9 mouse cellular contexts compared by ENCODE assay signal in the genomic region with DNA sequence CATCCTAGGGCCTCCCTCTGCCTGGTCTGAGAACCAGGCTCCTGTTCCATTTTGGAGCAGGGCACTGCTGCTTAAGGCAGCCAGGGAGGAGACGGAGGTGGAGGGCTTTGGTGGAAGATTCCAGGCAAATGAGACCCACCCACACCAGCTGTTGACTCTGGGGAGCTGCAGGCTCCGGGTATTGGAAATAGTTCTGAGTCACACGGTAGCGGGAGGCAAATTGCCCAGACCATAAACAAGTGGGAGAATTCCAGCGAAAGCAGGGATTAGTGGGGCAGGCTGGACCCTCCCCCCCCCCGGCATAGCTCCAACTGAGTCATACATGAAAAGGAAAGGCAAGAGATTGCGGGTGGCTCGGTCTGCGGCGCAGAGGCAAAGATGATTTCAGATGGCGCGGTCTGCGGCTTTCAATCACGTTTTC.
DNase-seq lines count a peak whose midpoint lies in the region; ATAC-seq and TF ChIP-seq lines count a peak whose summit lies in the region.
"Had no signal": no experiment of that assay in that cellular context is flagged by ENCODE, and none has a peak within 500 bp of the region (broad histone marks: within the 10 kb centered on the region; RNA-seq: fewer than 3 reads in every experiment).

No protein-coding gene starts in this region.

- peak; percentile 72 for ATAC-seq in heart, embryonic 12.5 days (ENCODE audit: insufficient number of reproducible peaks, low FRiP score)

- no peaks in the 10 kb centered on the region for H3K36me3 ChIP-seq in heart, embryonic 12.5 days
- no peaks in the 10 kb centered on the region for H3K36me3 ChIP-seq in myocyte (ENCODE audit: control insufficient read depth, insufficient read depth)
- H3K36me3 ChIP-seq in thymus, adult 2 months (ENCODE audit: control insufficient read depth, insufficient read depth, low read length): no peaks in the 10 kb centered on the region

- peaks cover 11% of the 10 kb centered on the region; the same call in 1 of the 2 replicates for H3K4me1 ChIP-seq in heart, embryonic 12.5 days (replicated peaks)
- no peaks in the 10 kb centered on the region; the same call in 1 of the 2 replicates for H3K4me1 ChIP-seq in thymus, adult 2 months (replicated peaks; ENCODE audit: control insufficient read depth, insufficient read depth, low read length)
- H3K4me1 ChIP-seq: megakaryocyte, embryonic 14.5 days had no signal

- H3K4me2 ChIP-seq in heart, embryonic 12.5 days: peak overlapping the region; percentile 32
- H3K4me2 ChIP-seq in myocyte (ENCODE audit: low read depth): peak overlapping the region; percentile 88

- no peak overlapping the region for H3K4me3 ChIP-seq in heart, embryonic 12.5 days
- H3K4me3 ChIP-seq in myocyte: no peak overlapping the region
- no peak overlapping the region for H3K4me3 ChIP-seq in thymus, adult 2 months (ENCODE audit: control insufficient read depth, insufficient read depth, low read length)
- H3K4me3 ChIP-seq: megakaryocyte, embryonic 14.5 days had no signal

- DNase-seq in kidney, postnatal 10 days: peak; percentile 21
- DNase-seq in kidney, adult 18-20 months: no peak
- peak; percentile 94 for DNase-seq in fibroblast of lung, adult 2 months (ENCODE audit: low read depth)
- peak; percentile 64 for DNase-seq in left cerebral cortex, adult 11 months (ENCODE audit: low spot score)
- DNase-seq in thymus, adult 2 months: no peak
- DNase-seq in testis, postnatal 10 days (ENCODE audit: low spot score): no peak

- H3K27me3 ChIP-seq in heart, embryonic 12.5 days (replicated peaks): 0 out of 2 replicates have a peak, but pooled peaks cover 4% of the 10 kb centered on the region
- no peaks in the 10 kb centered on the region for H3K27me3 ChIP-seq in myocyte (ENCODE audit: control insufficient read depth, insufficient read depth, insufficient read length)
- no peaks in the 10 kb centered on the region for H3K27me3 ChIP-seq in thymus, adult 2 months (ENCODE audit: control insufficient read depth, insufficient read depth, low read length)
- H3K27me3 ChIP-seq: megakaryocyte, embryonic 14.5 days had no signal

- 35% methylated on average over 14 of the region's 14 CpGs for WGBS in heart, embryonic 12.5 days
- WGBS in thymus, adult 2 months: 42% methylated on average over 14 of the region's 14 CpGs

- TF ChIP-seq POLR2A in myocyte (IDR thresholded peaks at IDR 0.05; ENCODE audit: insufficient read length, low read depth): no peak
- no peak for TF ChIP-seq POLR2A in thymus, adult 2 months (IDR thresholded peaks at IDR 0.05; ENCODE audit: control insufficient read depth, extremely low read depth, insufficient read depth, low read length, poor library complexity)

- no peak overlapping the region; the same call in 1 of the 2 replicates for H3K27ac ChIP-seq in heart, embryonic 12.5 days (ENCODE audit: poor library complexity, severe bottlenecking)
- H3K27ac ChIP-seq in thymus, adult 2 months (ENCODE audit: control insufficient read depth, insufficient read depth, low read length): no peak overlapping the region

- no peaks in the 10 kb centered on the region for H3K79me2 ChIP-seq in myocyte (ENCODE audit: control insufficient read depth, insufficient read depth)

- peaks cover 8% of the 10 kb centered on the region for H3K9me3 ChIP-seq in heart, embryonic 12.5 days (replicated peaks)

- no peak overlapping the region for H3K9ac ChIP-seq in heart, embryonic 12.5 days

- TF ChIP-seq CTCF in thymus, adult 2 months (IDR thresholded peaks at IDR 0.05; ENCODE audit: borderline replicate concordance, control insufficient read depth, extremely low read depth, insufficient read depth, low read length, poor library complexity): no peak

- no peak overlapping the region for H3ac ChIP-seq in myocyte (ENCODE audit: control insufficient read depth, insufficient read length)

TF ChIP-seq in myocyte, 11 proteins besides CTCF, POLR2A, EP300 and RAD21:
- TF ChIP-seq TCF3 (IDR thresholded peaks at IDR 0.05; ENCODE audit: insufficient read length, low read depth) (peak; percentile 76), SRF (IDR thresholded peaks at IDR 0.05; ENCODE audit: control insufficient read depth, insufficient read length, low read depth) (peak; percentile 17), USF1 (IDR thresholded peaks at IDR 0.05; ENCODE audit: low read depth) (peak; percentile 6), MAX (IDR thresholded peaks at IDR 0.05; ENCODE audit: low read depth) (peak; percentile 27), TCF12 (IDR thresholded peaks at IDR 0.05; ENCODE audit: insufficient read depth, poor library complexity, severe bottlenecking) (peak; percentile 91), E2F4 (IDR thresholded peaks at IDR 0.05; ENCODE audit: insufficient read depth) (no peak), CEBPB (IDR thresholded peaks at IDR 0.05; ENCODE audit: insufficient read depth, poor library complexity, severe bottlenecking) (peak; percentile 27; the same call in 1 of the 2 replicates), MYOG (IDR thresholded peaks at IDR 0.05; ENCODE audit: control insufficient read depth in 1 of 3, insufficient read depth in 1 of 3, insufficient read length in 2 of 3, low read depth in 2 of 3) (peak; percentile 52 to 95 (median 92)), MYOD1 (IDR thresholded peaks at IDR 0.05; ENCODE audit: control insufficient read depth in 1 of 3, insufficient read length in 2 of 3, low read depth in 2 of 3) (peak; percentile 86 to 93 (median 88)), REST (IDR thresholded peaks at IDR 0.05; ENCODE audit: insufficient read depth, insufficient read length) (no peak)
TF ChIP-seq in myocyte: peak in this region for 8.

Comparison
In these comparisons a context has a peak if more than half of its experiments do, and no peak if none do; other contexts are left out.
1. DNase-seq: peak in kidney, postnatal 10 days (single experiment), fibroblast of lung, adult 2 months (single experiment) and left cerebral cortex, adult 11 months (single experiment); none in kidney, adult 18-20 months (single experiment), thymus, adult 2 months (single experiment) and testis, postnatal 10 days (single experiment).